Mouse (Mus musculus) heart, postnatal 25 days (tissue): ENCODE measurements around the gene Immp1l. TPM values are rescaled to one million over a fixed set of nuclear protein-coding genes. Genes with fewer than 3 reads are reported as not detected.

Experiments
- DNase-seq: peaks from one replicate; pipeline ENCODE4 v3.0.0; 2022; ENCODE audit warnings: low spot score
- intact Hi-C: fragments of 180-260 bp; cut with DNase I; formaldehyde crosslinking; loops from one replicate; pipeline ENCODE4 v1.15.1; 2025
- microRNA-seq: library from miRNA; unstranded; fragments of <30 nt; microRNA quantifications from one replicate; pipeline ENCODE4 v1.2.0, GENCODE M21; 2022
- total RNA-seq, 2 experiments: library from RNA; stranded (reverse); gene quantifications; 2 replicates each; pipeline ENCODE4 v1.2.3; 2021

Immp1l gene
- total RNA-seq, 2 experiments from 2014 or later = 86.8 to 92.3 TPM

DNA sequence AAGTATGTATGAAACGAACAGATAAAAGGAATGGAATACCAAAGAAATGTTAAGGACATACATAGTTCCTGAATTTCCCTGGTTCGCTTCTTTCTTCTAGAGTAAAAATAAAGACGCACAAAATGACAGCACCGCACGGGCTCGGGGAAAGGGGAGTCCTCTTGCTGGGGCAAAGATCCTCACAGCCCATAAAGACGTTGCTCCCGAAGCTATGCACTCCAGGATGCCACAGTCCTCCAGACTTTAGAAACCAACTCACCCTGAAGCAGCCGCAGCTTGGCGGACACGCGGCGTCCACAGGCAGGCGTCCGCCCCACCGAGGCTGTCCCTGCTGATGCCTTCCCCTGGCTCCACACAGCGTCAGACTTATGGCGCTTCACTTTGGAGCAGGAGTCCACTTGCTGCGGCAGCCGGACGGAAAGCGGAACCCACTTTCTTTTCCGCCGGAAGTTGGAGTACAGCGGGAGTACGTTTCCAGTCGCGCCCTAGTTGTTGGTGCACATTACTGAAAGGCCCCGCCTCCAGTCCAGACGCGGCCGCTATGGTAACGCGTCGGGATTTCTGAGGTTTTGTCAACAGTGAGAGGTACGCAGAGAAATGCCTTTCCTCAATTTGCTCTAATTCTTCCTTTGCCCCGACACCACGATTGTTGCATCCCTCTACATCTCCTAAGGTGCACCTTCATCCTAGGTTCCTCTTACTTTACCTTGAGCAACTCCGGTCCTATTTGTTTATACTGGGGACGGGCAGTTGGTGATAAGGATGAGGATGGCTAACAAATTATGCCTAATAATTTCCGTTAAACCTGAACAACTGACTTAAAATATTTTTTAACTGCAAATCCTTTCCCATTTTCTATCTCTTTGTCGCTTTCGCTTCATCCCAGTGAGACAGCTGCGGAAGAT is 98.6 kb downstream of the Immp1l start, which contains the start of gene Dnajc24:
TSS of gene Dnajc24 (minus strand) at position 715 of the 905 bp plus-strand sequence.
- intact Hi-C loops = loop anchor here (5.0 kb wide), 1 partner anchor 101 kb away; the partner anchor contains the start of genes Elp4 and Immp1l
- DNase-seq = peak; percentile 73

DNA sequence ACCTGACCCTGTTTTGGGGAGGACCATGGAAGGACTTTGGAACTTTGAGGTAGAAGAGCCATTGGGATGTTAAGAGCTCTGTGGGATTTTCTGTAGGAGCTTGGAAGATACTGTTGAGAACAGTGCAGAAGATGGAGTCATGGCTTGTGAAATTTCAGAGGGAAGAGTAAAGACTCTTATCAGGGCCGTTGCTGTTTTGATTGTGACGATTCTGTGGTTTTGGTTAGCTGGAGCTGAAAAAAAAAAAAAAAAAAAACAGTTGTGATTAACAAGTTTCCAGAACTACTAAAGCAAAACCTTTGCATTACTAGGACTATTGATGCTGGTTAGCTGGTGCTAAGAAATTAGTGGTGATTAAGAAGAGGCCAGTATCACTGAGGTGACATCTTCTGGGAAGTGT is 104.0 kb downstream of the Immp1l start:
- intact Hi-C loops = no loop called here

More for the DNA sequence above, 104.0 kb downstream of the Immp1l start:
- DNase-seq = no peak

Small RNA genes within 50 kb of the gene (microRNA-seq; reads per million reads assigned to microRNA genes)
- not detected for gene Gm22002

Other genes starting within 250 kb of the Immp1l start
- not detected for gene Pax6, start 235.7 kb upstream of the Immp1l start, total RNA-seq
- 10 to 100 TPM; 11.3 to 14.0 TPM for gene Elp4, start 74 bp upstream of the Immp1l start, total RNA-seq
- gene Dnajc24, start 98.9 kb downstream of the Immp1l start, total RNA-seq = 10 to 100 TPM; 12.9 TPM